Comparison of ENCODE assay signal across 1 mouse cellular context in the genomic region with DNA sequence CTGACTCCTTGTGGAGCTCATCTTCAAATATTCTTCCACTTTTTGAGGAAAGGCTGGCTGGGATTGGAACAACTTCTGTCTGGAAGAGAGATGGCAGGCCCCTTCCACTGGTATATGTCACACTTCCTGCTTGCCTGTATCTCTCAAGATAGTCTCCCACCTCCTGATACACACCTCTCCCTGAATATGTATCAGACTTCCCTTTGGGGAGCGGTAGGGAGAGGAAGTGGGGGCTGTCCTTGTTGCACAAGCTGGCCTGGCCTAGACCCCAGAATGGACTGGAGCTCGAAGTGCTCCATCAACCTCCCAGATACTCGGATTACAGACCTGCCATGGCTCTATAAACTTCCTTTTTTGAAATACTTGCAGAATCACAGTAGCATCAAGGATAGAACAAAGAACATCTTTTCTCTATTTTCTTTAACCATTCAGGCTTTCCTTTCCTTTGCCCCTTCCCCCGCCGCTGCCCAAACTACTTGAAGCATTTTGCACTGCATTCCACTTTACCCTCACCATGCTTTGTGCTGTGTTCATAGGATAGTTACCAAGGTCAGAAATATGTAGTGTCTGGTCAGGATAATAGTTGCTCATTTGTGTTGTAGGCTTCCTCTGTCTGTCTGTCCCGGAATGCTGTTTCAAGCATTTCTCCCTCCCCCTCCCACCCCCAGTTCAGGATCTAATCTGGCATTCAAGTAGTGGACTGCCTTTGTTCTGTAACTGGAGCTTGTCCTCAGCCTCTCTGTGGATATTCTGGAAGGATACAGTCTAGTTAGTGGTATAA.
A peak's percentile ranks its signal among the peaks of the same experiment; 100 is the strongest.
TF ChIP-seq lines count a peak whose summit lies in the region.

No protein-coding gene starts in this region.

TF ChIP-seq in MEL, 35 proteins besides CTCF, POLR2A, EP300 and RAD21:
- TF ChIP-seq NELFE (IDR thresholded peaks at IDR 0.05; ENCODE audit: low read depth, low read length) (no peak), MAFK (IDR thresholded peaks at IDR 0.05; ENCODE audit: borderline replicate concordance, low read depth, low read length) (no peak), USF1 (IDR thresholded peaks at IDR 0.05; ENCODE audit: low read depth, low read length) (no peak), MYC (IDR thresholded peaks at IDR 0.05; ENCODE audit: low read depth, low read length) (no peak), GATA1 (IDR thresholded peaks at IDR 0.05; ENCODE audit: low read depth, low read length) (0 out of 2 replicates have a peak, but pooled peaks have one; percentile 27), MXI1 (IDR thresholded peaks at IDR 0.05; ENCODE audit: low read depth, low read length) (no peak), KAT2A (conservative IDR thresholded peaks at IDR 0.05; ENCODE audit: low read depth, low read length) (no peak)
